Mouse (Mus musculus) kidney, postnatal 10 days (tissue): ENCODE results near the gene Eif2d.
A peak's percentile ranks its signal among the peaks of the same experiment; 100 is the strongest.
"Not testable (repeated sequence)": the region's sequence is repeated elsewhere in the genome, so short reads cannot be mapped to it uniquely, and the experiment has no call there.

Source experiments
- DNase-seq: peaks from one replicate; pipeline ENCODE4 v3.0.0; 2021; ENCODE audit warnings: mixed read lengths

The Eif2d gene

DNA sequence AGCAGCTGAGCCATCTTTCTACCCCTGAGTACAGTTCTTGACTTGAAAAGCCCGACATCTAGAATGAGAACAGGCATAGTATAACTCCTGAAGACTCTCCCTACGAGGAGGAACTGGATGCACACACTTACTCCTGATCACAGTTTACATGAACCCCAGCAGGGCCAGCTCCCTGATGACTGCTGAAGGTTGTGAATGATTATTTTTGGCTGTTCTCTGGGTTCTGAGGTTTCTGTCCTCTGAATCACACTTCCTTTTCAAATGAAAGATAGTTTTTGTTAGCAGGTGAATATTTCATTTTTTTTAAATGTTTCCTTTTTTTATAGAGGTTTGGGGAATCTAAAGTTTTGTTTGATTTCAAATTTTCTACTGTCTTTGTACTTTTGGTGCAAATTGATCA lies 11.5 kb upstream of the Eif2d start:
- no peak for DNase-seq

DNA sequence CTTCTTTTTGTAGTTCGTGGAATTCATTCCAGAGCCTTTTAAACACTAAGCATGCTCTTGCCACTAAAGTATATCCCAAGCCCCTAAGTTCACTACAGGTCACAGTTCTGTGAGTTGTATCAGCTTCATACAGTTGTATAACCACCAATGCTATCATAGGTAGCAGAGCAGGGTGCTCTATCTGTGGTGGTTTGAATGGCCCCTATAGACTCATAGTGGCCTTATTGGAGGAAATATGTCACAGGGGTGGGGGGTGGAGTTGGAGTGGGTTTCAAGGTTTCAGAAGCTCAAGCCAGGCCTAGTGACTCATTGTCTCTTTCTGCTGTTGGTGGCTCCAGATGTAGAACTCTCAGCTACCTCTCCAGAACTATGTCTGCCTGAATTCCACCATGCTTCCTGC lies 10.5 kb upstream of the Eif2d start:
- DNase-seq: no peak

GRCm38 (mm10) chr1:131145222-131145621 lies 7.8 kb upstream of the Eif2d start:
- not testable (repeated sequence) for DNase-seq

DNA sequence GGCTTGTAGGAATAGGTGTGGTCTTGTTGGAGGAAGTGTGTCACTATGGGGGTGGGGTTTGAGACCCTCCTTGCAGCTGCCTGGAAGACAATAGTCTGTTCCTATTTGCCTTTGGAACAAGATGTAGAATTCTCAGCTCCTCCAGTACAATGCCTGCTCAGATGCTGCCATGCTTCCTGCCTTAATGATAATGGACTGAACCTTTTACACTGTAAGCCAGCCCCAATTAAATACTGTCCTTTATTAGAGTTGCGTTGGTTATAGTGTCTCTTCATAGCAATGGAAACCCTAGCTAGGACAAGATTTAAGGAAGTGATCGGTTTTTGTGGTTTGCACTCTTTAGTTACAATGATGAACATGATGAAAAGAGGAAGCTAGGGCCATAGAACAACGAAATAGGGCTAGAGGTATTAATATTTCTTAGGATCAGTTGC lies 6.8 kb upstream of the Eif2d start:
- DNase-seq: no peak

- no peak for DNase-seq
Observed at GRCm38 (mm10) chr1:131149496-131149895, 3.5 kb upstream of the Eif2d start.

GRCm38 (mm10) chr1:131155456-131155855 lies 2.5 kb downstream of the Eif2d start:
- peak; percentile 53 for DNase-seq

GRCm38 (mm10) chr1:131159573-131160327 lies 6.8 kb downstream of the Eif2d start:
- DNase-seq: not testable (repeated sequence)

DNA sequence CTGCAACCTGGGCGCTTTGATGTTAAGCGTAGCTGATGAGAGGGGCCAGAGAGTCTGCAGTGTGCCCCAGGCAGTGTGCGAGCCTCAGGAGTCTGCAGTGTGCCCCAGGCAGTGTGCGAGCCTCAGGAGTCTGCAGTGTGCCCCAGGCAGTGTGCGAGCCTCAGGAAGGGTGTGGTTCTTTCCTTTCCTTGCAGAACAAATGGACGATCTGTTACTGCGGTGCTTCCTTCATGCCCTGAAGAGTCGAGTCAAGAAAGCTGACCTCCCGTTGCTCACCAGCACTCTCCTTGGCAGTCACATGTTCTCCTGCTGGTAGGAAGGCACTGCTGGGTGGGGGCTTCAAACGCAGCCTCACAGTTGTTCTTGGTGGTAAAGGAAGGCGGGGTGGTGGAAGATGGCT lies 8.1 kb downstream of the Eif2d start:
- no peak for DNase-seq

DNA sequence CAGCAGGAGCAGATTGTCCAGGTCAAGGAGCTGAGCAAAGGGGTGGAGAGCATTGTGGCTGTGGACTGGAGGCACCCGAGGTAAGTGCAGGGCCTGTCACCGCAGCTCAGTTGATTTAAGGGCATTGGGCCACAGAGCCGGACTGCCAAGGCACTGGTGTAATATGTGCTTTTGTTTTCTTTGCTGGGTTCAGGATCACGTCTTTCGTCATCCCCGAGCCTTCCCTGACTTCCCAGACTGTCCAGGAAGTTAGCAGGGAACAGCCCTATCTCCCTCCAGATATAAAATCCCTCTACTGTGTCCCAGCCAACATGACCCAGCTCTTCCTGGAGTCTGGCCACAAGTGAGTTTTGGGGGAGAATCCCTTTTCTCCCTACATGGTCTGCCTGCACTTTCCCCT lies 11.4 kb downstream of the Eif2d start:
- no peak for DNase-seq

DNA sequence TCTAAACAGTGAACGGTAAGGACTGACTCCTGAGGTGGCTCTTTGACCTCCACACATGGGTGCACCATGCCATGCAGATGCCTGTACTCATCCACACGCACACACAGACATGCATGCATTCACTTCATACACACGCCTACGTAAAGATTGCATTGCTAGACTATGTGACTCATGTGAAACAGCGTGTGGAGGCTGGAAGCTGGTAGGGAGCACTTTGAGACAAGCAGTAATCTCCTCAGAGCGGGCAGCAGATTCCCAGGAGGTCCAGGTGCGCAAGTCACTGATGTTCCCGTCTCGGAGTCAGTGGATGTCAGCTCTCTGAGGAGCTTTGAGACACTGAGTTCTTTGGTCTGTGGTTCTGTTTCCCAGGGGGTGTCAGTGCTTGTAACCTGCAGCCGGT lies 14.6 kb downstream of the Eif2d start:
- DNase-seq: no peak

GRCm38 (mm10) chr1:131173001-131173400 lies 20.0 kb downstream of the Eif2d start:
- DNase-seq: no peak

DNA sequence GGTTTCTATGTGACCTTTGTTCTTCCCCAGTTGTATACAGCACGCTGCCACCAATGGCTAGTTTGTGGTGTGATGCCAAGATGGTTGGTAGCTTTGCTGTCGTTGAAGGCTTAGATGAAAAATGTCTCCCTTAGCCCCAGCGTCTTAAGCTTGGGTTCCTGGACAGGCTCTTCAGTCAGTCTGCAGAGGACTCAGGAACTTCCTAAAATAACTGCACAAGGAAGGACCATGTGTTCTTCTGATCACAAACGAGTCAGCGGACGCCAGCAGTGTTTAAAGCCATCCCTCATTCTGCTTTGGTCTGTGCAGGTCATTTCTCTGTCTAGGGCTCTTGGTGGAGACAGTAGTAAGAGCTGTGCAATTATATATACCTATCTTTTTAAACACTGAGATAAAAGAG lies 20.8 kb downstream of the Eif2d start:
- DNase-seq: no peak

GRCm38 (mm10) chr1:131174299-131174861 lies 21.4 kb downstream of the Eif2d start:
- peak; percentile 38 for DNase-seq

GRCm38 (mm10) chr1:131175189-131175588 lies 22.2 kb downstream of the Eif2d start:
- DNase-seq: no peak

- no peak for DNase-seq
Observed at GRCm38 (mm10) chr1:131175819-131176218, 22.8 kb downstream of the Eif2d start.

- no peak for DNase-seq
Observed at GRCm38 (mm10) chr1:131177249-131177648, 24.3 kb downstream of the Eif2d start.

GRCm38 (mm10) chr1:131178083-131178482 lies 25.1 kb downstream of the Eif2d start:
- DNase-seq: no peak

GRCm38 (mm10) chr1:131180386-131180785 lies 27.4 kb downstream of the Eif2d start:
- DNase-seq: no peak

- DNase-seq: peak; percentile 89
Observed at GRCm38 (mm10) chr1:131181642-131182527, 28.9 kb downstream of the Eif2d start.

DNA sequence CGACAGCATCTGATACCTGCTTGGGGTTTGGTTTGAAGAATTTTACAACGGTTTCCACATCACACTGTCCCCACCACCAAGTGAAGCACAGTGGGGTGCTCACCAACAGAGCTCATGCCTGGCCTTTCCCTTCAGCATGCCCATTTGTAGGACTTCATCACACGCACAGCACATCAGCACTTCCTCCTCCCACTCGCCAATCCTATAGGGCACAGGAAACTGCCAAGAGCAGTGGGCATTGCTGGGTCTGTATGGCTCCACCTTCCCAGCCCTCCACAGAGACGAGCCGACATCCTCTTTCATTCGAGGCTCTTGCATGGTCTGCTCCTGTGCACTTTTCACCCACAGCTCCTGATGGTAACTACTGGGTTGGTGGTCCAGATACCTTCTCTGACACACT lies 30.2 kb downstream of the Eif2d start:
- DNase-seq: no peak

DNA sequence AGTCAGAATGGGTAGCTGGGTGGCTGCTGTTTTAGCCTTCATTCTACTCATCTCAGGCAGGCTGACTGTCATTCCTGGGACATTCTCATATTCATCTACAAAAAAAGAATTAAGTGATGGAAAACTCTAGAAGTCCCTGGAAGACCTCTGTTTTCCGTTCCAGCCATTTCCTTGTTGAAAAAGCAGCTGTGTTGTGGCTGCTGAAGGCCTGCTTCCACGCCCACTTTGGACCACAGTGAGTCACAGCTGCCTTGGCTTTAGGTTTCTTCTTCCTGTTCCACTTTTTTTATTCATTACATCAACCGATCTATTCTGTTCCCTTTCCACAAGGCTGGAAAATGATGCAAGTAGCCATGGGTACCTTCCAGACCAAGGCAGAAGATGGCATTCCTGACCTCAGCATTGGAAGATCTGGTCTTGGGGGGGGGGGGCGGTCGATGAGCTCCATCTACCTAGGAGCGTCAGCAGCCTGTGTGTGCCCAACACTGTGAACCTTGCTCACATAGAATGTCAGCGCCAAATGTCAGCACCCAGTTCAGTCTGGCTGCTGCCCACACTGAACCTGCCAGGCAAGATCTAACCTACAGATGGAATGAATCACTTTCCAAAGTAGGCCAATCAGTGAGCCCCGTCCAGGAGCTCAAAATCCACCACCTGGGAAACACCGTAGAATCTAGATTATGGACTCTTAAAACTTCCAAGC lies 31.4 kb downstream of the Eif2d start:
- DNase-seq: peak; percentile 64

GRCm38 (mm10) chr1:131184956-131185660 lies 32.1 kb downstream of the Eif2d start:
- DNase-seq: no peak
